Mouse (Mus musculus): Measurements from ENCODE around the gene Trpv1.

The Trpv1 gene

DNA sequence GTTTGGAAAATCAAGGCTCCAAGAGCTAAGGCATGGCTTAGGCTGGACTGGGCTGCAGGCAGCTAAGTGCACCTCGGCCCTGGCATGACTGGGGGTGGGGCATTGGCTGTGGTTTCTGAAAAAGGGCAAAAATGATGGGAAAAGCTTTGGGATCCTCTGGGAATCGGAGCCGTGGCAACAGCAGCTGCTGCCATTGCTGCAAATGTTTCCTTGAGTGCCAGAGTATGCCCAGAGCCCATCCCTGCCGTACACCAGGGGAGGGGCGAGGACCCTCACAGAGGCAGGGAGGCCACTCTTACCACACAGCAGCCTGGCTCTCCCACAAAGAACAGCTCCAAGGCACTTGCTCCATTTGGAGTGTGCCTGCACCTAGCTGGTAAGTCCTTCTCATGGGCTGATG, at the start of gene Trpv1:
TSS of gene Trpv1 (plus strand) at position 301 of the 400 bp plus-strand sequence.
- DNase-seq (ENCODE audit: extremely low spot score): no peak

- DNase-seq (ENCODE audit: extremely low spot score): no peak
Observed at GRCm38 (mm10) chr11:73185872-73186615, 48.0 kb upstream of the Trpv1 start.

GRCm38 (mm10) chr11:73187231-73187630, 46.9 kb upstream of the Trpv1 start:
- DNase-seq (ENCODE audit: extremely low spot score): no peak

- DNase-seq (ENCODE audit: extremely low spot score): no peak
Observed at GRCm38 (mm10) chr11:73193047-73193446, 41.0 kb upstream of the Trpv1 start.

DNA sequence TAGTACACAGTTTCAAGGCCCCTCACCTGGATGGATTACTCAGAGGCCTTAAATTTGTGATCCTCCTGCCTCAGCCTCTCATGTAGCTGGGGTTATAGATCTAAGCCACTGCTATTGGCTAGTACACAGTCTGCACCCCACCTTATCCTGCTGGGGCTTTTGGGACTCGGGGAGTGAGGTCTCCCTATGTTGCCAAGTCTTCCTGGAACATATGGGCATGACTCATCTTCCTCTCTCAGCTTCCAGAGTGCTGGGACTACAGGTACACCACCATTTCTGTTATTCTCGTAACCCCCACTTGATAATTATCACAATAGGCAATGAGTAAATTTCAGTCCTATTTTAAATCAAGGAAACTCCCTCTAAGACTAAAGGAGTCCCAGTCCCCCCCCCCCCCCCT, 39.6 kb upstream of the Trpv1 start:
- no peak for DNase-seq (ENCODE audit: extremely low spot score)

- DNase-seq (ENCODE audit: extremely low spot score): no peak
Observed at GRCm38 (mm10) chr11:73198190-73198589, 35.9 kb upstream of the Trpv1 start.

GRCm38 (mm10) chr11:73198603-73199229, 35.4 kb upstream of the Trpv1 start, which contains the start of gene Ctns:
Gene Ctns, minus strand, starts transcription at chr11:73199042.
- DNase-seq (ENCODE audit: extremely low spot score): no peak

GRCm38 (mm10) chr11:73199230-73199712, 34.8 kb upstream of the Trpv1 start, which contains the start of gene Shpk:
Gene Shpk, plus strand, starts transcription at chr11:73199460.
- peak; percentile 93 for DNase-seq (ENCODE audit: extremely low spot score)

GRCm38 (mm10) chr11:73199879-73200278, 34.2 kb upstream of the Trpv1 start:
- no peak for DNase-seq (ENCODE audit: extremely low spot score)

DNA sequence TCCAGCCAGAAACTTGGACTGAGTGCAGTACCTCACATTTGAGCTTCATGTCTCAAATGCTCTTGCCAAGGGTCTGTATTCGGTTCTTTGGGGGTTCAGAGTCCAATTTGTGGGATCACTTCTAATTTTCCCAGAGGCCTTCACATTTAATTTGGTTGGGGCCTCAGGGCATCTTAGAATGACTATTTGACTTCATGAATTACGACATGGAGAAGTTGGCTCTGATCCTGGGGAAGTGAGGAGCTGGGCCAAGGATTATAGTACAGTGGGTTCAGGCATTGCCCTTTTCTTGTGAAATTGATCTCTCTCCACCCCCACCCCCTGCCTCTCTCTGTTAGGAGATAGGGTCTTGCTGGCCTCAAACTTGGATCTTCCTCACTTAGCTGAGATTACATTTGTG, 33.1 kb upstream of the Trpv1 start:
- no peak for DNase-seq (ENCODE audit: extremely low spot score)

GRCm38 (mm10) chr11:73201597-73201996, 32.5 kb upstream of the Trpv1 start:
- no peak for DNase-seq (ENCODE audit: extremely low spot score)

- no peak for DNase-seq (ENCODE audit: extremely low spot score)
Observed at GRCm38 (mm10) chr11:73203895-73204294, 30.2 kb upstream of the Trpv1 start.

DNA sequence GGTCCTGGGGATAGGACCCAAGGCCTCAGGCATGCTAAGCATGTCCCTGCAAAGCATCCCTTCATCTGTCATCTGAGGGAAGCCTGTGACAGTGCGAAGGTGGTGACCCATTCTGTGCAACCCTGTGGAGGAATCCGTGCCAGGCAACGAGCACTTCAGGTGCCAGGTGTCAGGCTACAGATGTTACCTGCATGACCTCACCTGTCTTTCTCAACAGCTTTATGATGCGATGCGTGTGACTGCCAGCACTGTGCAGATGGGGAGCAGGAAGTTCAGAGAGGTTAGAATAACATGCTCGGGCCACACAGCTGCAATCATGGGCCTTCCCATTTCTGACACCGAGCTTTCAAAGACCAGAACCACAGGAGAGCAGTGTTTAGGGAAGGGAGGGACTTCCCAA, 28.9 kb upstream of the Trpv1 start:
- DNase-seq (ENCODE audit: extremely low spot score): no peak

GRCm38 (mm10) chr11:73207621-73208020, 26.5 kb upstream of the Trpv1 start:
- DNase-seq (ENCODE audit: extremely low spot score): no peak

GRCm38 (mm10) chr11:73213956-73214355, 20.1 kb upstream of the Trpv1 start:
- no peak for DNase-seq (ENCODE audit: extremely low spot score)

- no peak for DNase-seq (ENCODE audit: extremely low spot score)
Observed at GRCm38 (mm10) chr11:73219671-73220070, 14.4 kb upstream of the Trpv1 start.

DNA sequence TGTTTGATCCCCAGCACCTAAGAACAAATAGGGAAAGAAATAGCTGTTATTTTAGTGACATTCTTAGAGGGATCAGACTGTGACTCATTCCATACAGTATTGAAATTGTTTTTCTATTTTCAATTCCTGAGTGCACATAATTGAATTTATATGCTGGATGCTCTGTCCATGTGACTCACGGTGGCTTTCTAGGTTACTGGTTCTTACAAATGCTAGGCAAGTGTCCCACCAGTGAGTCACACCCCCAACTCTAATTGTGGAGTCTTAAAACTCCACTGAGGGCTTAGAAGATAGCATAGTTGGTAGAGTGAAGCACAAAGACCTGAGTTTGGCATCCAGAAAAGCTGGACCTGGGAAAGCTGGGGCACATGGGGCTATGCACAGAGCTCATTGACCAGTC, 13.4 kb upstream of the Trpv1 start:
- DNase-seq (ENCODE audit: extremely low spot score): no peak

GRCm38 (mm10) chr11:73222846-73223245, 11.2 kb upstream of the Trpv1 start:
- no peak for DNase-seq (ENCODE audit: extremely low spot score)

DNA sequence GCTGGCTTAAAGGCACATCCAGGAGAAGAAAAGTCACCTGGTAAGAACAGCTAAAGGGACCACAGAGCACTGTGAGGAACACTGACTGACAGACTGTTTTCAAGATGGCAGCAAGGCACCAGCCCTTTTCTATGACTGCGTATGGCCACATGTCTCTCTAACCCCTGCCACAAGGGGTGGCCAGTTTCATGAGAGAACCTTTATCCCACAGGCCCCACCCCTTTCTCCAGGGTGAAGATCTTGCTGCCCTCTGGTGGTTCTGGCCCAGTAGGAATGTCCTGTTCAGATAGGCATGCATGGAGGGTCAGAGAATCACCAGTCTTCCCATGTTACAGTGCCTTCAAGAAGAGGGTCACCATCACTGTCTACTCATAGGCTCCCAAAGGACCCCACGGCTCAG, 10.1 kb upstream of the Trpv1 start:
- DNase-seq (ENCODE audit: extremely low spot score): no peak

DNA sequence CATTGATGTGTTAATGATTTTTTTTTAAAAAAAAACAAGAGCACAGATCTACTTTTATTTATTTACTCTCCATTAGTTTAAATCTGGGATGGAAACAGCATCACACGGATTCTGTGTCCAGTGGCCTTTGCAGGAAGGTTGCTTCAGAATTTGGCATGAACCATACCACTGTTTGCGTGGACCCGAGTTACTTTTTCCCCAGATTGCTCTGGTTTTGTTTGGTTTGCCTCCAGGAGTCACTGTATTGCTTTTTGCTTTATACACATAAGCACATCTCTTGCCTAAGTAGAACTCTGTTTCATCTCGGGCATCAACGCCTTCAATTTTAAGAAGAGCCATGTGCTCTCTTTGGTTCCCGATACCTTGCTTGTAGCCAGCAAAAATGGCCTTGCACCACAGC, 8.2 kb upstream of the Trpv1 start:
- no peak for DNase-seq (ENCODE audit: extremely low spot score)

GRCm38 (mm10) chr11:73228881-73229280, 5.2 kb upstream of the Trpv1 start:
- DNase-seq (ENCODE audit: extremely low spot score): no peak

DNA sequence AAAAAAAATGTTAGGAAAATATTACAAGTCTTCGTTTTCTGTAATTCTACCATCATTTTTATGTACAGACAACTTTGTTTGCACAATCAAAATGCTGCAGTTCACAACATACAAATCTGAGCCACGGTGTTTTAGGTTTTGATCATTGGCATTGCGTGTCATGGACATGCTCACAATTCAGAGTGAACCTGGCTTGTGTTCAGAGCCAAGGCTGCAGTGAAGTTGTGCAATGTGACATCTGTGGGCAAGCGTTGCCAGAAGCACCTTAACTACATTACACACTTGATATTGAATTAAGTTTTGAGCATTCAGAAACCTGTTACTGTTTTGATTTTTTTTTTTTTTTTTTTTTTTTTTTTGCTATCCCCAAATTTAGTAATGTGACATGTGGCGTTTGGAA, 4.0 kb upstream of the Trpv1 start:
- DNase-seq (ENCODE audit: extremely low spot score): no peak

- DNase-seq (ENCODE audit: extremely low spot score): no peak
Observed at GRCm38 (mm10) chr11:73232513-73232912, 1.6 kb upstream of the Trpv1 start.
